Mouse (Mus musculus) hindbrain, embryonic 13.5 days (tissue): ENCODE results near the gene Stk24. TPM values are rescaled to one million over a fixed set of nuclear protein-coding genes. Genes with fewer than 3 reads are reported as not detected.

Source experiments
- ATAC-seq: fragments of 200-750 bp; cut with Nextera tagmentation; 2 replicates; pipeline ENCODE4 v1.8.0; 2017; ENCODE audit warnings: moderate TSS enrichment; ENCODE audit not compliant: low FRiP score
- H3K27ac ChIP-seq: fragments of 300-500 bp; sonication (generic); 2 replicates; pipeline ENCODE4 v1.5.1; 2015; ENCODE audit warnings: inconsistent platforms, mild to moderate bottlenecking, moderate library complexity
- H3K27me3 ChIP-seq: fragments of 300-500 bp; sonication (generic); 2 replicates; pipeline ENCODE4 v1.6.1; 2015; ENCODE audit warnings: mild to moderate bottlenecking, inconsistent platforms
- H3K36me3 ChIP-seq: fragments of 300-500 bp; sonication (generic); 2 replicates; pipeline ENCODE4 v1.6.1; 2015; ENCODE audit warnings: mild to moderate bottlenecking, inconsistent platforms
- H3K4me1 ChIP-seq: fragments of 300-500 bp; sonication (generic); replicated peaks from 2 replicates; pipeline ENCODE4 v1.6.1; 2015; ENCODE audit warnings: inconsistent platforms
- H3K4me2 ChIP-seq: fragments of 300-500 bp; sonication (generic); 2 replicates; pipeline ENCODE4 v1.6.1; 2015; ENCODE audit warnings: inconsistent platforms, mild to moderate bottlenecking, moderate library complexity
- H3K4me3 ChIP-seq: fragments of 300-500 bp; sonication (generic); 2 replicates; pipeline ENCODE4 v1.5.1; 2015; ENCODE audit warnings: mild to moderate bottlenecking, inconsistent platforms
- H3K9ac ChIP-seq: fragments of 300-500 bp; sonication (generic); 2 replicates; pipeline ENCODE4 v1.6.1; 2015; ENCODE audit warnings: mild to moderate bottlenecking, inconsistent platforms
- H3K9me3 ChIP-seq: fragments of 300-500 bp; sonication (generic); 2 replicates; pipeline ENCODE4 v1.6.1; 2016; ENCODE audit warnings: inconsistent platforms
- WGBS: fragments of 180-500 bp; shearing (Covaris S2); methylation state at CpG from one replicate; pipeline ENCODE4 v1.1.7; 2015; 5-methylcytosine and 5-hydroxymethylcytosine counted together
- polyA plus RNA-seq: library from polyadenylated mRNA; unstranded; fragments of >200 nt; fragmentation: Nextera tagmentation; extraction: Ambion mirVana; gene quantifications from 2 replicates; pipeline ENCODE4 v1.2.1, GENCODE M21; 2015

The Stk24 gene
- polyA plus RNA-seq, 1 experiment from 2014 or later: 20.2 TPM

DNA sequence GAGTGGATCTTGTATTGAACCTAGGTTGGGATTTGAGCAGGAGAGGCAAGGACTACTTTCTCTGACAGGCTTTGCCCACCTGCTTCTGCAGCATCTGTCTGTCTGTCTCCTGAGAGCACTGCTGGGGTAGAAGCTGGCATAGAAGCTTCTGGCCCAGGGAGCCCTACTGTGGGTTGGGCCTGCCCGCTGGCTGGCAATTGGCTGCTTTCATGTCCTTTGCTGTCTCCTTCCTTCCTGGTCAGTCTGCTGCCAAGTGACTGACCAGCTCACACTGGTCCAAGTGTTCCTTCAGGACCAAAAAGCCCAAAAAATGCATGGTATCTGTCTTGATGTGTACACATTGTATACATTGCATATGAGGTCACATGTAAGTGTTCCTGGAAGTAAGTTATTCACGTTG is 115.9 kb downstream of the Stk24 start:
- no peak for ATAC-seq
- Histone ChIP-seq H3K4me1 (0 out of 2 replicates have a peak, but pooled peaks cover 3% of the 10 kb centered on the region), H3K4me3 (no peak overlapping the region), H3K4me2 (no peak overlapping the region), H3K27ac (no peak overlapping the region), H3K9me3 (no peaks in the 10 kb centered on the region), H3K9ac (no peak overlapping the region), H3K36me3 (peaks cover 17% of the 10 kb centered on the region), H3K27me3 (no peaks in the 10 kb centered on the region)
- WGBS: 83% methylated on average over 2 of the region's 2 CpGs

GRCm38 (mm10) chr14:121262606-121263005 is 117.2 kb downstream of the Stk24 start:
- no peak for ATAC-seq
- no peak overlapping the region for H3K9ac ChIP-seq

DNA sequence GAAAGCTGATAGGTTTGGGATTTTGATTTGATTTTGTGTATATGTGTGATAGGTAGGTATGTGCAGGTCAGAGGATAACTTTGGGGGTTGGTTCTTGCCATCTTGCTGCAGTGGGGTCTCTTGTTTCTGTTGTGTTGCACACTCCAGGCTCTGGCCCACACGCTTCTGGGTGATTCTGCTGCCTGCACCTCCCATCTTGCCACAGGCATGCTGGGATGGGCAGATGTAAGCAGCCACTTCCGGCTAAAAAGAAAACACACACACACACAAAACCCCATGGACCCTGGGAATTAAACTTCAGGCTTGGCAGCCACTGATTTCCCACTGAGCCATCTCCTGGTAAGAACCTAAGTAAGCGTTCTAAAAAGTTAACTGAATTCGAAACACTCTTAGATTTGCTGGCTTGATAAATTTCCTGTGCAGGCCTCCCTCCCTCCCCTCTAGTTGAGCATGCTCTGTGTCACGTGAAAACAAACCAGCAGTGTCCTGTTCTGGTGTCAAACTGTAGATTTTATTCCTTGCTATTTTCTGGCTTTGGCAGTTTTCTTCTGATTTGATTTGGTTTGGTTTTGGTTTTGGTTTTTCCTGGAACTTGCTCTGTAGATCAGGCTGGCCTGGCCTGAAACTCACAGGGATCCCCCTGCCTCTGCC is 118.5 kb downstream of the Stk24 start:
- no peak overlapping the region for H3K4me2 ChIP-seq
- H3K27me3 ChIP-seq: no peaks in the 10 kb centered on the region
- H3K9ac ChIP-seq: 0 out of 2 replicates have a peak overlapping the region, but pooled peaks have one; percentile 19
- 0 out of 2 replicates have a peak, but pooled peaks cover 3% of the 10 kb centered on the region for H3K4me1 ChIP-seq
- no peak overlapping the region for H3K4me3 ChIP-seq
- WGBS: 78% methylated on average over 5 of the region's 5 CpGs
- H3K27ac ChIP-seq: no peak overlapping the region
- peaks cover 28% of the 10 kb centered on the region for H3K36me3 ChIP-seq
- H3K9me3 ChIP-seq: no peaks in the 10 kb centered on the region
- no peak for ATAC-seq

More at GRCm38 (mm10) chr14:121262606-121263005, 117.2 kb downstream of the Stk24 start:
- Histone ChIP-seq H3K27ac (no peak overlapping the region), H3K36me3 (peaks cover 21% of the 10 kb centered on the region), H3K4me2 (no peak overlapping the region), H3K4me1 (0 out of 2 replicates have a peak, but pooled peaks cover 3% of the 10 kb centered on the region), H3K4me3 (no peak overlapping the region), H3K27me3 (no peaks in the 10 kb centered on the region), H3K9me3 (no peaks in the 10 kb centered on the region)
- WGBS: 66% methylated on average over 4 of the region's 4 CpGs

- 51% methylated on average over 7 of the region's 7 CpGs for WGBS
- peak; percentile 69 for ATAC-seq
- Histone ChIP-seq H3K4me2 (no peak overlapping the region), H3K4me1 (0 out of 2 replicates have a peak, but pooled peaks cover 3% of the 10 kb centered on the region), H3K9ac (no peak overlapping the region), H3K27ac (peak overlapping the region; percentile 69; the same call in 1 of the 2 replicates), H3K36me3 (peaks cover 35% of the 10 kb centered on the region), H3K4me3 (no peak overlapping the region), H3K9me3 (no peaks in the 10 kb centered on the region), H3K27me3 (no peaks in the 10 kb centered on the region)
These were observed 120.0 kb downstream of the Stk24 start for GRCm38 (mm10) chr14:121259789-121260188.

DNA sequence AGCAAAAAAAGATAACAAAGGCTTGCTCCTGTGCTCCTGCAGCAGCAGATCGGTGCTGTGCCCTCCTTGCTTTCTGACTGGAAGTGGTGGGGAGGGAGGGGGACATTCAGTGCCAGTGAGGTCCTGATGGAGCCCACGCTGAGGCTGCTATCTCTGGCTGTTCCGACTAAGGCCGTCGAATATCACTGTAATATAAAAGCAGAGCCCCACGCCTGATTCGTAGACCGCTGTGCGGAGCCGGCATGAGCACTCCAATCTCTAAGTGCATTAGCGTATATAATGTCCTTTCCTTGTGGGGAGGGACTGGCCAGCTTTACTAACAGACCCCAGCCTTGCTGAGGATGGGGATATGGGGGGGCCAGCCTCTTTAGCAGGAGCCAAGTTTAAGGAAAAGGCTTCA is 120.5 kb downstream of the Stk24 start:
- Histone ChIP-seq H3K4me2 (no peak overlapping the region), H3K9me3 (no peaks in the 10 kb centered on the region), H3K36me3 (peaks cover 31% of the 10 kb centered on the region), H3K4me3 (no peak overlapping the region), H3K9ac (no peak overlapping the region; the same call in 1 of the 2 replicates), H3K27me3 (no peaks in the 10 kb centered on the region), H3K4me1 (0 out of 2 replicates have a peak, but pooled peaks cover 3% of the 10 kb centered on the region), H3K27ac (peak overlapping the region; percentile 69)
- WGBS: 53% methylated on average over 11 of the region's 11 CpGs
- ATAC-seq: peak; percentile 4; the same call in 1 of the 2 replicates

- Histone ChIP-seq H3K27ac (no peak overlapping the region), H3K36me3 (peaks cover 35% of the 10 kb centered on the region), H3K4me2 (no peak overlapping the region), H3K9ac (no peak overlapping the region), H3K27me3 (no peaks in the 10 kb centered on the region), H3K4me1 (0 out of 2 replicates have a peak, but pooled peaks cover 4% of the 10 kb centered on the region), H3K4me3 (no peak overlapping the region), H3K9me3 (no peaks in the 10 kb centered on the region)
- no peak for ATAC-seq
- WGBS: 94% methylated on average over 7 of the region's 7 CpGs
These were observed 122.9 kb downstream of the Stk24 start for GRCm38 (mm10) chr14:121256896-121257295.

DNA sequence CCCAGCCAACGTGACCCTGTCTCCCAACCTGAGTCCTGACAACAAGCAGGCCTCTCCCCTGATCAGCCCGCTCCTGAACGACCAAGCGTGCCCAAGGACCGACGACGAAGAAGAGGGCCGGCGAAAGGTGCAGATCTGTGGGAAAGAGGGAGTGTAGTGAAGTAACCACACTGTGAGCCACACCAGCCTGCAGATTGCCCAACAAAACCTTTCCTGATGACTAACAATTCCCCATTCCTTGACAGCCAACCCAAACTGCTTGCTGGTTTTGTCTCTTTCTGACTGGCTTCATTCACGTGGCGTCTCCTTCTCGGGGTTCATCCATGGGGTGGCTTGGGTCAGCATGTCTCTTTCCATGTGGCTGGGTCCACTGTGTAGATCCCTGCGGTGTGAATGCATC is 124.3 kb downstream of the Stk24 start:
- no peaks in the 10 kb centered on the region for H3K9me3 ChIP-seq
- no peak overlapping the region for H3K4me3 ChIP-seq
- H3K27ac ChIP-seq: no peak overlapping the region
- no peak for ATAC-seq
- 0 out of 2 replicates have a peak, but pooled peaks cover 6% of the 10 kb centered on the region for H3K4me1 ChIP-seq
- no peaks in the 10 kb centered on the region for H3K27me3 ChIP-seq
- H3K9ac ChIP-seq: no peak overlapping the region
- H3K4me2 ChIP-seq: no peak overlapping the region
- H3K36me3 ChIP-seq: peaks cover 35% of the 10 kb centered on the region
- WGBS: 93% methylated on average over 13 of the region's 13 CpGs

DNA sequence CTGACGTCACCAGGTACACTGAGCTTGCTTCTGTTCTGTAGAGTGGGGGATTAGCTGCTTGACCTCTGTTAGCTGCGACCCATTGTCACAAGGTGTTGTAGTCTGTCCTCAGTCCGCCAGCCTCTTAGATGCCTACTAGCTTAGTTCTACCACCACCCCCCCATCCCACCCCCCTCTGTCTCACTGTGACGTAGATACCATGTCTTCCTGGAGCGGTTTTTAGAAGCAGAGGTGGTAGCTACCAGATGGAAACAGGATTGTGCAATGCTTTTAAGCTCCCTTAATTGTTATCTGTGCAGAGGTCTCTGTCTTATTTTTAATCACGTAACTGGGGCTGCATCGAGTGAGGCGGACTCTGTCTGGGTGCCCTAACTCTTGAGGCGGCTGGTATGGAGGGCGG is 124.9 kb downstream of the Stk24 start:
- H3K9me3 ChIP-seq: no peaks in the 10 kb centered on the region
- ATAC-seq: no peak
- H3K4me3 ChIP-seq: no peak overlapping the region
- no peak overlapping the region for H3K4me2 ChIP-seq
- H3K27ac ChIP-seq: no peak overlapping the region
- 92% methylated on average over 10 of the region's 10 CpGs for WGBS
- no peaks in the 10 kb centered on the region for H3K27me3 ChIP-seq
- 0 out of 2 replicates have a peak, but pooled peaks cover 6% of the 10 kb centered on the region for H3K4me1 ChIP-seq
- peaks cover 35% of the 10 kb centered on the region for H3K36me3 ChIP-seq
- no peak overlapping the region for H3K9ac ChIP-seq

- no peak overlapping the region for H3K9ac ChIP-seq
- H3K4me2 ChIP-seq: no peak overlapping the region
- peaks cover 23% of the 10 kb centered on the region for H3K36me3 ChIP-seq
- ATAC-seq: no peak
- H3K4me3 ChIP-seq: no peak overlapping the region
- H3K27me3 ChIP-seq: no peaks in the 10 kb centered on the region
- 91% methylated on average over 10 of the region's 10 CpGs for WGBS
- no peak overlapping the region for H3K27ac ChIP-seq
- H3K9me3 ChIP-seq: no peaks in the 10 kb centered on the region
- H3K4me1 ChIP-seq: 0 out of 2 replicates have a peak, but pooled peaks cover 8% of the 10 kb centered on the region
These were observed 127.3 kb downstream of the Stk24 start for GRCm38 (mm10) chr14:121252542-121252941.

DNA sequence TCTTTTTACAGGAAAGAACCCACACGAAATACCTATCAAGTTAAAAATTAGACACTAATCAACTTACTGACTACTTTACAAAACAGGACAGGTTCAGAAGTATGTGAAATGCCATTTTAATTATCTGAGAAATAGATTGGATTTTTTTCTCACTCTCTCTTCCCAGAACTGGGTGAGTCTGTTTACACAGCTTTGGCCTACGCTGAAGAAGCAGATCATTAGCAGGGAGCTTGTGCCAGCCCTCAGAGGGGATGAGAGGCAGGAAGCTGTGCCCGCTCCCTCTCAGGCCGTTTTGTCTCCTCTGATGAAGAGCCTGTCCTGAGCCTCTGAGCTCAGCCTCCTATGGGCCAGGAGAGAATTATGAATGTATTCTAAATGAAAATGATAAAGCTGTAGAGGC is 128.1 kb downstream of the Stk24 start:
- H3K4me1 ChIP-seq: peaks cover 14% of the 10 kb centered on the region
- peaks cover 15% of the 10 kb centered on the region for H3K36me3 ChIP-seq
- WGBS: 66% methylated on average over 4 of the region's 4 CpGs
- H3K4me2 ChIP-seq: no peak overlapping the region
- H3K4me3 ChIP-seq: no peak overlapping the region
- H3K9me3 ChIP-seq: no peaks in the 10 kb centered on the region
- H3K9ac ChIP-seq: no peak overlapping the region
- no peak for ATAC-seq
- no peaks in the 10 kb centered on the region for H3K27me3 ChIP-seq
- H3K27ac ChIP-seq: no peak overlapping the region

DNA sequence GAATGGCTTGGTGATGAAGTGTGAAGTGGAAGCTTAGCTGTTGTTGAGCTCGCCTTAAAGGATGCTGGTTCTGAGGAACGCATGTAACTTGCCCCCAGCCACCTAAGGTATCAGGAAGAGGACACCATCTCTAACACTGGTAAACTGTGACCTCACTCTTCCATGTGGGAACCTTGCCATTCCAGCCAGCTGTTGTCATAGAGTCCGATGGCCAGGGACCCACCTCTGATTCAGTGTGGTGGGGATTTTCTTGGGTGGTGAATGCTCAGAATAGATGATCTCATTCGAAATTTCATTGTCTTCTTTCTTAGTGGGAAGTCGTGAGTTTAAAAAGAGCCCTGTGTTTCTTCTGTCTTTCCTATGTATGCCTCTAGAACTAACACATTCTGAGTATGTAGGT is 128.7 kb downstream of the Stk24 start:
- 83% methylated on average over 5 of the region's 5 CpGs for WGBS
- Histone ChIP-seq H3K4me3 (no peak overlapping the region), H3K27me3 (no peaks in the 10 kb centered on the region), H3K4me1 (peaks cover 19% of the 10 kb centered on the region), H3K9me3 (no peaks in the 10 kb centered on the region), H3K9ac (no peak overlapping the region), H3K4me2 (no peak overlapping the region), H3K36me3 (peaks cover 12% of the 10 kb centered on the region), H3K27ac (no peak overlapping the region)
- ATAC-seq: no peak

DNA sequence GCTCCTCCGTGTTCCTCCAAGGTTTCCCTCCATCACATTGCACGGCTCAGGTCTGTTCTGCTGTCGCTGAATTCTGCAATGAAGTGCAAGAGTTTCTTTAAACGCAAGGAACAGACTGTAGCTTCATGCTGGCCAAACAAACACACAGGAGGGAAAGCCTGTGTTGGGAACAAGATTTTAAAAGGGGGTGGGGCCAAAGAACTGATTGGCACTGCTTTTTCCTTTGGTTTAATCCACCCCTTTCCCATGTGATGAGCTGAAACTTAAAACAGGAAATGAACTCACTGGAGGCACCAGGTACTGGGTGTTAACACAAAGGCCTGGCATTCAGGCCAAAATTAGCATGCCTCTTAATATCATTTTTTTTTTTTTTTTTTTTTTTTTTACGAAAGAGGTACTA is 131.5 kb downstream of the Stk24 start:
- WGBS: 88% methylated on average over 5 of the region's 5 CpGs
- Histone ChIP-seq H3K9me3 (no peaks in the 10 kb centered on the region), H3K36me3 (peaks cover 21% of the 10 kb centered on the region), H3K9ac (no peak overlapping the region), H3K27ac (no peak overlapping the region), H3K4me3 (no peak overlapping the region), H3K4me2 (no peak overlapping the region), H3K4me1 (peaks cover 20% of the 10 kb centered on the region), H3K27me3 (no peaks in the 10 kb centered on the region)
- no peak for ATAC-seq

GRCm38 (mm10) chr14:121247287-121247686 is 132.5 kb downstream of the Stk24 start:
- H3K27me3 ChIP-seq: no peaks in the 10 kb centered on the region
- no peak overlapping the region for H3K4me2 ChIP-seq
- H3K27ac ChIP-seq: peak overlapping the region; percentile 41; the same call in 1 of the 2 replicates
- no peak for ATAC-seq
- H3K4me3 ChIP-seq: no peak overlapping the region
- H3K9ac ChIP-seq: no peak overlapping the region
- H3K36me3 ChIP-seq: peaks cover 28% of the 10 kb centered on the region
- WGBS: 55% methylated on average over 7 of the region's 7 CpGs
- H3K9me3 ChIP-seq: no peaks in the 10 kb centered on the region
- peaks cover 20% of the 10 kb centered on the region for H3K4me1 ChIP-seq
